Mouse (Mus musculus): ENCODE results near the gene Akap5. TPM values are rescaled to one million over a fixed set of nuclear protein-coding genes. Genes with fewer than 3 reads are reported as not detected.

Akap5 gene
- polyA plus RNA-seq, 1 experiment from 2014 or later: 2.8 TPM

DNA sequence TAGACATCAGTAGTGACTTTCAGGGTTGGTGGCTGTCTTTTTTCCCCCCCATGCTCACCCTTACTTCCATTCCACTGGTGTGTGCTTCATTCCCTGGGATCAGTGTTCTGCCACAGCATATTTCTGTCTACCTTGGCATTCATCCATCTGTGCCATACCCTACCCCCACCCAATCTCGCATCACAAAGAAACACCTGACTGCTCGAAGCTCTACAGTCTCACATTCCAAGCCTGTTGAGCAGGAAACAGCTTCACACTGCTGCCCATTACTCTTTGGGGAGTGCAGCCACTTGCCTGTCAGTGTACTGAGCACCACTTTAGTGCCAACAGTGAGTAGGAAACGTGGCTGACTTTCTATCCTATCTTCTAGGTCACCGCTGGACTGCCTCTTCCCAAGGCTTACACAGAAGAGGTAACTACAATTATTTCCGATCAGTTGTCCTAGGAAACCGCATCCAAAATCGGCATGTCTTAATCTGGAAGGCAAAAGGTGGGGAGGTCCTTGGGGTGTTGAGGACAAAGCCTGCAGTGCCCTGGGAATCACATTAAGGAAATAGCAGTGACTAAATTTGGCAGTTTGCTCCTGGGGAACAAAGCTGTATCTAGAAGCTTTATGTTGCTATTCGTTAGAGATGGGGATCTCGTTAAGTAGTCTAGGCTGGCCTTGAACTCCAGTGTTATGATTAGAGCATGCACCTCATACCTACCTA, 17.7 kb upstream of the Akap5 start:
- no peak overlapping the region for H3K4me2 ChIP-seq (ENCODE audit: low read depth, low read length)
- 77% methylated on average over 9 of the region's 9 CpGs for WGBS
- H3K27me3 ChIP-seq (replicated peaks; ENCODE audit: control insufficient read depth, insufficient read depth, low read length): no peaks in the 10 kb centered on the region
- ATAC-seq: no peak
- peaks cover 17% of the 10 kb centered on the region for H3K4me1 ChIP-seq (ENCODE audit: control insufficient read depth, insufficient read depth, low read length)
- no peak overlapping the region for H3K9ac ChIP-seq (ENCODE audit: low read depth, low read length)
- H3K9me3 ChIP-seq (ENCODE audit: control insufficient read depth, low read length): no peaks in the 10 kb centered on the region
- peak overlapping the region; percentile 34; the same call in 1 of the 2 replicates for H3K27ac ChIP-seq (ENCODE audit: low read length)
- peaks cover 7% of the 10 kb centered on the region for H3K36me3 ChIP-seq (ENCODE audit: control insufficient read depth, insufficient read depth, low read length)
- no peak overlapping the region for H3K4me3 ChIP-seq (ENCODE audit: low read length)

DNA sequence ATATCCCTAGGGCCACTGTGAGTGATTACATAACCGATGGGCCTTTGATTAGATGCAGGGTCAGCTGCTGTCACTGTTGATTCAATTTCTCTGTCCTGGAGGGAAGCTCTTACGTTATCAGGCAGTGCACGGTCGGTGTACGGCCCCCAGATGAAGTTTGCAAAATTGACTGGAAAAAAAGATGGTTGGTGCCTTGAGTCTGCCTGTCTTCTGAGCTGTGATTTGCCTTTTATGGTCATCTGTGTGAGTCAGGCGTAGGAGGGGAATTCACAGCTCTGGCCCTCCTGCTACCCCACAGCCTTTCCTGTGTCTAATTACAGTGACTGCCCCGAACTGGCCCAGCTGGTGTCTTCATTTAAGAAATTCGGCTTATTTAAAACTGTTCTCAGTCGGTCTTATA, 16.7 kb upstream of the Akap5 start:
- Histone ChIP-seq H3K9ac (ENCODE audit: low read depth, low read length) (no peak overlapping the region), H3K4me2 (ENCODE audit: low read depth, low read length) (no peak overlapping the region), H3K27ac (ENCODE audit: low read length) (peak overlapping the region; percentile 77), H3K27me3 (replicated peaks; ENCODE audit: control insufficient read depth, insufficient read depth, low read length) (no peaks in the 10 kb centered on the region), H3K4me3 (ENCODE audit: low read length) (no peak overlapping the region), H3K36me3 (ENCODE audit: control insufficient read depth, insufficient read depth, low read length) (peaks cover 7% of the 10 kb centered on the region; the same call in 1 of the 2 replicates), H3K9me3 (ENCODE audit: control insufficient read depth, low read length) (no peaks in the 10 kb centered on the region), H3K4me1 (ENCODE audit: control insufficient read depth, insufficient read depth, low read length) (peaks cover 17% of the 10 kb centered on the region)
- WGBS: 28% methylated on average over 9 of the region's 9 CpGs
- peak; percentile 63 for ATAC-seq

DNA sequence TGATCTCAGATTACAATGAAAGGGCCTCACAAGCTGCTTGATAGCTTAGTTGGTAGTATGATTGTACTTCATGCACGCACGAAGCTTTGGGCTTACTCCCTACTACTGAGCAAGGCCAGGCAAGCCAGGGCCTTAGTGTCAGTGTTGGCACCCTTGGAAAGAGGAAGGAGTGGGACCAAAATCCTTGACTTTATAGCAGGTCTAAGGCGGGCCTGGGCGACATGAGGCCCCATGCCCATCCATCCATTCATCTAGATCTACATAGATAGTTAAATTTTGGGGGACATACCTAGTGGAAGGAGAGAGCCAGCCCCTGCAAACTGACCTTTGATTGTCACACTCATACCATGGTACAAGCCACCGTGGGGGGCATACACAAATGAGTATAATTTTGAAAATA, 16.3 kb upstream of the Akap5 start:
- no peak for ATAC-seq
- Histone ChIP-seq H3K4me3 (ENCODE audit: low read length) (no peak overlapping the region), H3K4me1 (ENCODE audit: control insufficient read depth, insufficient read depth, low read length) (peaks cover 17% of the 10 kb centered on the region), H3K27me3 (replicated peaks; ENCODE audit: control insufficient read depth, insufficient read depth, low read length) (no peaks in the 10 kb centered on the region), H3K27ac (ENCODE audit: low read length) (peak overlapping the region; percentile 77), H3K9ac (ENCODE audit: low read depth, low read length) (no peak overlapping the region), H3K36me3 (ENCODE audit: control insufficient read depth, insufficient read depth, low read length) (peaks cover 7% of the 10 kb centered on the region; the same call in 1 of the 2 replicates), H3K9me3 (ENCODE audit: control insufficient read depth, low read length) (no peaks in the 10 kb centered on the region), H3K4me2 (ENCODE audit: low read depth, low read length) (no peak overlapping the region)
- 81% methylated on average over 5 of the region's 5 CpGs for WGBS

DNA sequence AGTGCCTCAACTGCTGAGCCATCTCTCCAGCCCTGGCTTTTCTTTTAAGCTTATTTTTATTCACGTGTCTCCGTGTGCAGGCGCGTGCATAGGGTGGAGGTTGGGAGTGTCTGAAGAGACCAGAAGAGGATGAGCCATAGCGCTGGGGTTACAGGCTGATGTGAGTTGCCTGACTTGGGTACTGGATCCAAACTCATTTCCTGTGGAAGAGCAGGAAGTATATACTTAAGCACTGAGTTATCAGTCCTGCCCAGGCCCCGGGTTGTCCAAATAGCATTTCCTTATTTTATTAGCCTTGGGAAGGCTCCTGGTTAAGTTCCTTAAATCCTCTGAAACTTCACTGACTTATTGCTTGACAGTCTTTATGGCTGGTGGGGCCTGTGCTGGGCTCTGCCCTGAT, 14.7 kb upstream of the Akap5 start:
- no peak overlapping the region for H3K27ac ChIP-seq (ENCODE audit: low read length)
- 71% methylated on average over 6 of the region's 6 CpGs for WGBS
- ATAC-seq: 0 out of 2 replicates have a peak, but pooled peaks have one; percentile 6

DNA sequence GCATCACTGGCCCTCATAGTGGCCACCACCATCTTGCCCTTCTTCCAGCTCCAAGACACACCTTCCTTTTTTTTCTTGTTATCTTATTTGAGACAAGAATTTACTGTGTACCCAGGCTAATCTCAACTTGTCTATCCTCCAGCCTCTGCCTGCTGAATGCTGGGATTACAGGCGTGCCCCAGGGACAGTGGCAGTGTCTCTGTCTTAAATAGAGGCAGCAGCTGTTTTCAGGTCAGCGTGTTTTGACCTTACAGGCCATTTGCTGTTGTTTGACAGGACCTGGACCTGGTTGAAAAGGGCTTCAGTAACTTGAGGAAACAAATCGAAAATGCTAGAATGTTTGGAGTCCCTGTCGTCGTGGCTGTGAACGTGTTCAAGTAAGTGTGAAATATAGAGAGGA, 14.1 kb upstream of the Akap5 start:
- H3K9ac ChIP-seq (ENCODE audit: low read depth, low read length): no peak overlapping the region
- no peak overlapping the region for H3K4me3 ChIP-seq (ENCODE audit: low read length)
- ATAC-seq: no peak
- peaks cover 17% of the 10 kb centered on the region for H3K4me1 ChIP-seq (ENCODE audit: control insufficient read depth, insufficient read depth, low read length)
- H3K27me3 ChIP-seq (replicated peaks; ENCODE audit: control insufficient read depth, insufficient read depth, low read length): no peaks in the 10 kb centered on the region
- 0 out of 2 replicates have a peak, but pooled peaks cover 4% of the 10 kb centered on the region for H3K36me3 ChIP-seq (ENCODE audit: control insufficient read depth, insufficient read depth, low read length)
- 67% methylated on average over 6 of the region's 6 CpGs for WGBS
- no peak overlapping the region for H3K4me2 ChIP-seq (ENCODE audit: low read depth, low read length)
- no peaks in the 10 kb centered on the region for H3K9me3 ChIP-seq (ENCODE audit: control insufficient read depth, low read length)
- peak overlapping the region; percentile 9; the same call in 1 of the 2 replicates for H3K27ac ChIP-seq (ENCODE audit: low read length)

More for the DNA sequence above, 14.7 kb upstream of the Akap5 start:
- H3K4me1 ChIP-seq (ENCODE audit: control insufficient read depth, insufficient read depth, low read length): peaks cover 17% of the 10 kb centered on the region
- H3K9ac ChIP-seq (ENCODE audit: low read depth, low read length): no peak overlapping the region
- H3K4me3 ChIP-seq (ENCODE audit: low read length): no peak overlapping the region
- no peak overlapping the region for H3K4me2 ChIP-seq (ENCODE audit: low read depth, low read length)
- 0 out of 2 replicates have a peak, but pooled peaks cover 4% of the 10 kb centered on the region for H3K36me3 ChIP-seq (ENCODE audit: control insufficient read depth, insufficient read depth, low read length)
- H3K9me3 ChIP-seq (ENCODE audit: control insufficient read depth, low read length): no peaks in the 10 kb centered on the region
- no peaks in the 10 kb centered on the region for H3K27me3 ChIP-seq (replicated peaks; ENCODE audit: control insufficient read depth, insufficient read depth, low read length)

DNA sequence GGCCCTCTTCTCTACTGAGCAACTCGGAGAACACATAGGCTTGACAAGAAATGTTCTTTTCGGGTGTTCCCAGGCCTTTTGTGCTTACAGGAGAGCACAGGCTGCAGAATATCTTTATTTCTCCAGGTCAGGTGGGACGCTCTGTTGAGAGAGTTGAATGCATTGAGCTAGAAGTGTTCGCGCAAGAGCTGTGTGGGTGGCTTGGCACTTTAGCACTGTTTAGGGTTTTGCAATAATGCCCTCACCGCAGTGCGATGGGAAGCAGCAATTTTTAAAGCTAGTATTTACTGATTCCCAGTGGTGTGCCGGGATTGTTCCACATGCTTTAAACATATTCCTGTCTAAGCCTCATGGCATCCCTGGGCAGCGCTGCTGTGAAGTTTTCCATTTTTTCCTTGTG, 13.5 kb upstream of the Akap5 start:
- Histone ChIP-seq H3K4me2 (ENCODE audit: low read depth, low read length) (no peak overlapping the region), H3K4me3 (ENCODE audit: low read length) (no peak overlapping the region), H3K27ac (ENCODE audit: low read length) (no peak overlapping the region), H3K9me3 (ENCODE audit: control insufficient read depth, low read length) (no peaks in the 10 kb centered on the region), H3K4me1 (ENCODE audit: control insufficient read depth, insufficient read depth, low read length) (peaks cover 17% of the 10 kb centered on the region), H3K36me3 (ENCODE audit: control insufficient read depth, insufficient read depth, low read length) (0 out of 2 replicates have a peak, but pooled peaks cover 1% of the 10 kb centered on the region), H3K9ac (ENCODE audit: low read depth, low read length) (no peak overlapping the region), H3K27me3 (replicated peaks; ENCODE audit: control insufficient read depth, insufficient read depth, low read length) (no peaks in the 10 kb centered on the region)
- WGBS: 88% methylated on average over 9 of the region's 9 CpGs
- ATAC-seq: no peak

- Histone ChIP-seq H3K9me3 (ENCODE audit: control insufficient read depth, low read length) (no peaks in the 10 kb centered on the region), H3K4me2 (ENCODE audit: low read depth, low read length) (no peak overlapping the region), H3K36me3 (ENCODE audit: control insufficient read depth, insufficient read depth, low read length) (no peaks in the 10 kb centered on the region), H3K27me3 (replicated peaks; ENCODE audit: control insufficient read depth, insufficient read depth, low read length) (no peaks in the 10 kb centered on the region), H3K27ac (ENCODE audit: low read length) (0 out of 2 replicates have a peak overlapping the region, but pooled peaks have one; percentile 22), H3K9ac (ENCODE audit: low read depth, low read length) (no peak overlapping the region), H3K4me3 (ENCODE audit: low read length) (no peak overlapping the region), H3K4me1 (ENCODE audit: control insufficient read depth, insufficient read depth, low read length) (peaks cover 17% of the 10 kb centered on the region)
- ATAC-seq: peak; percentile 36; the same call in 1 of the 2 replicates
- 74% methylated on average over 8 of the region's 8 CpGs for WGBS
Observed at GRCm38 (mm10) chr12:76311951-76312350, 12.7 kb upstream of the Akap5 start.

- peaks cover 5% of the 10 kb centered on the region; the same call in 1 of the 2 replicates for H3K36me3 ChIP-seq (ENCODE audit: control insufficient read depth, insufficient read depth, low read length)
- H3K4me1 ChIP-seq (ENCODE audit: control insufficient read depth, insufficient read depth, low read length): no peaks in the 10 kb centered on the region
- H3K4me3 ChIP-seq (ENCODE audit: low read length): no peak overlapping the region
- H3K27me3 ChIP-seq (replicated peaks; ENCODE audit: control insufficient read depth, insufficient read depth, low read length): no peaks in the 10 kb centered on the region
- no peak overlapping the region for H3K4me2 ChIP-seq (ENCODE audit: low read depth, low read length)
- peak; percentile 50 for ATAC-seq
- no peaks in the 10 kb centered on the region for H3K9me3 ChIP-seq (ENCODE audit: control insufficient read depth, low read length)
- WGBS: 28% methylated on average over 9 of the region's 9 CpGs
- H3K9ac ChIP-seq (ENCODE audit: low read depth, low read length): peak overlapping the region; percentile 25; the same call in 1 of the 2 replicates
- peak overlapping the region; percentile 65 for H3K27ac ChIP-seq (ENCODE audit: low read length)
Observed at GRCm38 (mm10) chr12:76318282-76319212, 6.1 kb upstream of the Akap5 start.
